Mouse (Mus musculus) urinary bladder, adult 18-20 months (tissue): Measurements from ENCODE around the gene Slit3.
A peak's percentile ranks its signal among the peaks of the same experiment; 100 is the strongest.

Source experiments
- DNase-seq, 2 experiments: peaks; one replicate each; pipeline ENCODE4 v3.0.0; 2022; ENCODE audit warnings: low spot score in 2 of 2, mixed read lengths in 2 of 2

Gene Slit3

GRCm38 (mm10) chr11:35624515-35625270 is 503.7 kb downstream of the Slit3 start:
- no peak for DNase-seq

- no peak for DNase-seq
Observed at GRCm38 (mm10) chr11:35625576-35625975, 504.6 kb downstream of the Slit3 start.

GRCm38 (mm10) chr11:35626161-35626885 is 505.3 kb downstream of the Slit3 start:
- no peak for DNase-seq

- DNase-seq, result no peak
Observed at GRCm38 (mm10) chr11:35627815-35628214, 506.8 kb downstream of the Slit3 start.

GRCm38 (mm10) chr11:35632262-35632661 is 511.2 kb downstream of the Slit3 start:
- DNase-seq, result no peak

- DNase-seq, result no peak
Observed at GRCm38 (mm10) chr11:35637102-35637501, 516.1 kb downstream of the Slit3 start.

GRCm38 (mm10) chr11:35638862-35639384 is 517.9 kb downstream of the Slit3 start:
- DNase-seq, result no peak

- no peak for DNase-seq
Observed at GRCm38 (mm10) chr11:35639428-35639827, 518.4 kb downstream of the Slit3 start.

- DNase-seq, result no peak
Observed at GRCm38 (mm10) chr11:35651286-35651685, 530.3 kb downstream of the Slit3 start.

GRCm38 (mm10) chr11:35655836-35656235 is 534.8 kb downstream of the Slit3 start:
- DNase-seq, result no peak

- DNase-seq, result no peak
Observed at GRCm38 (mm10) chr11:35657582-35657981, 536.6 kb downstream of the Slit3 start.

- no peak for DNase-seq
Observed at GRCm38 (mm10) chr11:35660967-35661366, 539.9 kb downstream of the Slit3 start.

- DNase-seq, result peak in 1 of 2 experiments; percentile 49
Observed at GRCm38 (mm10) chr11:35662945-35663344, 541.9 kb downstream of the Slit3 start.

- DNase-seq, result no peak
Observed at GRCm38 (mm10) chr11:35663661-35664060, 542.6 kb downstream of the Slit3 start.

- no peak for DNase-seq
Observed at GRCm38 (mm10) chr11:35664991-35665390, 544.0 kb downstream of the Slit3 start.

- DNase-seq, result no peak
Observed at GRCm38 (mm10) chr11:35667428-35667827, 546.4 kb downstream of the Slit3 start.

GRCm38 (mm10) chr11:35668138-35668537 is 547.1 kb downstream of the Slit3 start:
- peak; percentile 63 to 77 for DNase-seq

GRCm38 (mm10) chr11:35668750-35669149 is 547.7 kb downstream of the Slit3 start:
- no peak for DNase-seq

GRCm38 (mm10) chr11:35669536-35669935 is 548.5 kb downstream of the Slit3 start:
- DNase-seq, result no peak

GRCm38 (mm10) chr11:35670181-35670580 is 549.2 kb downstream of the Slit3 start:
- no peak for DNase-seq

- no peak for DNase-seq
Observed at GRCm38 (mm10) chr11:35670746-35671145, 549.7 kb downstream of the Slit3 start.

- no peak for DNase-seq
Observed at GRCm38 (mm10) chr11:35673050-35673449, 552.0 kb downstream of the Slit3 start.

- DNase-seq, result no peak
Observed at GRCm38 (mm10) chr11:35674242-35674641, 553.2 kb downstream of the Slit3 start.
